ENCODE assay signal across 9 mouse cellular contexts in the genomic region with DNA sequence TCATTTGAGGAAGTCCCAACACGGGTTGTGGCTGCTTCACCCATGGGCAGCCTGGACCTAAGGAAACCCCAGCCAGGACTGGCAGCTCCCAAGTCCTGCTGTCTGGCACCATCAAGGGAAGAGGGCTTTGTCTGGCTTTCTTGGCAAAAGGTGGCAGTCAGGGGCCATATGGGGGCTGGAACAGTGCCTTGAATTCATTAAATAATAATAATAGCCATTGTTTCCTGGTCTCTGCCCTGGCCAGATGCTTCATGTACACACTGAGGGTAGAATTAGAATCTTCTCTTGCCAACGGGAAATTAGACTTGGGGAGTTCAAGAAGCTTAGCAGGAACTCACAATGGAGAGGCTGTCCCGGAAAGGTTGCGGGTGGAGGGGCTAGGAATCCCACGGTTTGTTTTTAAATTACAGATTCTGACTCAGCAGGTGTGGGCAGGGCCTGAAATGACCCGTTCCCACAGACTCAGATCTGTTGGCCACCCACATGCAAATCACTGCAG. TPM values are rescaled to one million over a fixed set of nuclear protein-coding genes. Genes with fewer than 3 reads are reported as not detected.
A peak's percentile ranks its signal among the peaks of the same experiment; 100 is the strongest.
DNase-seq lines count a peak whose midpoint lies in the region; ATAC-seq and TF ChIP-seq lines count a peak whose summit lies in the region.
"Had no signal": no experiment of that assay in that cellular context is flagged by ENCODE, and none has a peak within 500 bp of the region (broad histone marks: within the 10 kb centered on the region; RNA-seq: fewer than 3 reads in every experiment).

No protein-coding gene starts in this region.

- no peaks in the 10 kb centered on the region for H3K9me3 ChIP-seq in embryonic facial prominence, embryonic 14.5 days (ENCODE audit: control insufficient read depth, low read length)
- no peaks in the 10 kb centered on the region for H3K9me3 ChIP-seq in embryonic facial prominence, embryonic 10.5 days
- H3K9me3 ChIP-seq in hindbrain, embryonic 14.5 days (ENCODE audit: control insufficient read depth, low read length) = no peaks in the 10 kb centered on the region
- no peaks in the 10 kb centered on the region for H3K9me3 ChIP-seq in midbrain, embryonic 11.5 days (ENCODE audit: control insufficient read depth, low read length)

- H3K27ac ChIP-seq in embryonic facial prominence, embryonic 14.5 days (replicated peaks; ENCODE audit: low read depth, low read length) = peak overlapping the region; percentile 10; the same call in 1 of the 2 replicates
- no peak overlapping the region for H3K27ac ChIP-seq in embryonic facial prominence, embryonic 10.5 days (replicated peaks)
- H3K27ac ChIP-seq in hindbrain, embryonic 14.5 days = peak overlapping the region; percentile 43; the same call in 1 of the 2 replicates
- no peak overlapping the region for H3K27ac ChIP-seq in midbrain, embryonic 11.5 days (ENCODE audit: low read depth, low read length)

- DNase-seq in embryonic facial prominence, embryonic 14.5 days (ENCODE audit: low spot score) = peak; percentile 53
- no peak for DNase-seq in embryonic facial prominence, embryonic 10.5 days (ENCODE audit: low spot score)
- DNase-seq in brain, embryonic 14.5 days (ENCODE audit: low read depth) = peak; percentile 94
- peak; percentile 69 for DNase-seq in hindbrain, embryonic 14.5 days (ENCODE audit: low spot score)
- DNase-seq in midbrain, embryonic 11.5 days (ENCODE audit: low spot score, missing footprints) = peak; percentile 83
- no peak for DNase-seq in spleen, postnatal 14 days (ENCODE audit: low spot score in 2 of 2)
- no peak for DNase-seq in thymus, adult 18-20 months
- no peak for DNase-seq in spleen, adult 12 weeks (ENCODE audit: low spot score)
- DNase-seq: cerebellum, adult 11 months had no signal

- no peak overlapping the region for H3K9ac ChIP-seq in embryonic facial prominence, embryonic 14.5 days (ENCODE audit: low read depth, low read length)
- no peak overlapping the region for H3K9ac ChIP-seq in hindbrain, embryonic 14.5 days
- no peak overlapping the region for H3K9ac ChIP-seq in midbrain, embryonic 11.5 days (ENCODE audit: low read length)

- H3K4me3 ChIP-seq in embryonic facial prominence, embryonic 14.5 days (ENCODE audit: low read depth, low read length) = no peak overlapping the region
- H3K4me3 ChIP-seq in embryonic facial prominence, embryonic 10.5 days = no peak overlapping the region
- no peak overlapping the region for H3K4me3 ChIP-seq in hindbrain, embryonic 14.5 days (replicated peaks; ENCODE audit: low read length)
- H3K4me3 ChIP-seq in midbrain, embryonic 11.5 days (ENCODE audit: low read depth, low read length) = no peak overlapping the region

- WGBS in embryonic facial prominence, embryonic 14.5 days = 14% methylated on average over 6 of the region's 6 CpGs
- WGBS in embryonic facial prominence, embryonic 10.5 days = 17% methylated on average over 6 of the region's 6 CpGs
- 12% methylated on average over 6 of the region's 6 CpGs for WGBS in hindbrain, embryonic 14.5 days
- WGBS in midbrain, embryonic 11.5 days = 22% methylated on average over 6 of the region's 6 CpGs

- ATAC-seq in embryonic facial prominence, embryonic 14.5 days (ENCODE audit: low read depth) = peak; percentile 68; the same call in 1 of the 2 replicates
- peak; percentile 68; the same call in 1 of the 2 replicates for ATAC-seq in hindbrain, embryonic 14.5 days (ENCODE audit: low FRiP score)
- no peak for ATAC-seq in midbrain, embryonic 11.5 days (ENCODE audit: low FRiP score)

- H3K36me3 ChIP-seq in embryonic facial prominence, embryonic 14.5 days (ENCODE audit: control insufficient read depth, insufficient read depth, low read length) = no peaks in the 10 kb centered on the region
- no peaks in the 10 kb centered on the region for H3K36me3 ChIP-seq in embryonic facial prominence, embryonic 10.5 days (replicated peaks)
- H3K36me3 ChIP-seq in hindbrain, embryonic 14.5 days (replicated peaks; ENCODE audit: control insufficient read depth, insufficient read depth) = no peaks in the 10 kb centered on the region
- no peaks in the 10 kb centered on the region for H3K36me3 ChIP-seq in midbrain, embryonic 11.5 days (ENCODE audit: control insufficient read depth, insufficient read depth, low read length)

- H3K4me1 ChIP-seq in embryonic facial prominence, embryonic 14.5 days (ENCODE audit: control insufficient read depth, insufficient read depth, low read length) = no peaks in the 10 kb centered on the region
- peaks cover 6% of the 10 kb centered on the region; the same call in 1 of the 2 replicates for H3K4me1 ChIP-seq in embryonic facial prominence, embryonic 10.5 days
- H3K4me1 ChIP-seq in hindbrain, embryonic 14.5 days (replicated peaks; ENCODE audit: control insufficient read depth, insufficient read depth, low read length) = no peaks in the 10 kb centered on the region
- peaks cover 3% of the 10 kb centered on the region; the same call in 1 of the 2 replicates for H3K4me1 ChIP-seq in midbrain, embryonic 11.5 days (ENCODE audit: control insufficient read depth, insufficient read depth, low read length)

- no peak for TF ChIP-seq POLR2A in brain, embryonic 14.5 days (IDR thresholded peaks at IDR 0.05; ENCODE audit: borderline replicate concordance, extremely low read depth, insufficient read depth, insufficient read length, poor library complexity, severe bottlenecking)

- no peak overlapping the region for H3K4me2 ChIP-seq in embryonic facial prominence, embryonic 14.5 days (ENCODE audit: low read depth, low read length)
- H3K4me2 ChIP-seq in hindbrain, embryonic 14.5 days (replicated peaks) = no peak overlapping the region
- H3K4me2 ChIP-seq in midbrain, embryonic 11.5 days = no peak overlapping the region

- no peaks in the 10 kb centered on the region for H3K27me3 ChIP-seq in embryonic facial prominence, embryonic 14.5 days (replicated peaks; ENCODE audit: control insufficient read depth, insufficient read depth, low read length)
- H3K27me3 ChIP-seq in embryonic facial prominence, embryonic 10.5 days (replicated peaks; ENCODE audit: low read depth, poor library complexity, severe bottlenecking) = no peaks in the 10 kb centered on the region
- no peaks in the 10 kb centered on the region for H3K27me3 ChIP-seq in hindbrain, embryonic 14.5 days (ENCODE audit: control insufficient read depth, insufficient read depth, low read length)
- H3K27me3 ChIP-seq in midbrain, embryonic 11.5 days (ENCODE audit: control insufficient read depth, insufficient read depth, low read length) = no peaks in the 10 kb centered on the region

- no peak for TF ChIP-seq CTCF in brain, embryonic 14.5 days (IDR thresholded peaks at IDR 0.05; ENCODE audit: borderline replicate concordance, extremely low read depth, insufficient read depth, insufficient read length)

RNA-seq across cellular contexts. Expression of gene Ezr, which starts 53.3 kb away (rescaled TPM):
- polyA plus RNA-seq in embryonic facial prominence, embryonic 14.5 days (2014; fragmentation: Nextera tagmentation; extraction: Ambion mirVana) = 57.8 and 59.1 TPM in 2 replicates
- 51.6 and 55.0 TPM in 2 replicates for polyA plus RNA-seq in embryonic facial prominence, embryonic 10.5 days (2016; fragmentation: Nextera tagmentation; extraction: Ambion mirVana)
- polyA plus RNA-seq in brain, embryonic 14.5 days (2012; rRNA removed) = 42.8 and 44.5 TPM in 2 replicates
- 60.1 and 67.4 TPM in 2 replicates for polyA plus RNA-seq in hindbrain, embryonic 14.5 days (2014; fragmentation: Nextera tagmentation; extraction: Ambion mirVana)
- polyA plus RNA-seq in midbrain, embryonic 11.5 days (2014; fragmentation: Nextera tagmentation; extraction: Ambion mirVana) = 47.0 and 51.0 TPM in 2 replicates

Comparison
In these comparisons a context has a peak if more than half of its experiments do, and no peak if none do; other contexts are left out.
1. DNase-seq: peak in embryonic facial prominence, embryonic 14.5 days (single experiment), brain, embryonic 14.5 days (single experiment), hindbrain, embryonic 14.5 days (single experiment) and midbrain, embryonic 11.5 days (single experiment); none in embryonic facial prominence, embryonic 10.5 days (single experiment), spleen, postnatal 14 days (0 of 2), thymus, adult 18-20 months (0 of 2) and spleen, adult 12 weeks (single experiment).
2. H3K27ac ChIP-seq: peak in embryonic facial prominence, embryonic 14.5 days (single experiment) and hindbrain, embryonic 14.5 days (single experiment); none in embryonic facial prominence, embryonic 10.5 days (single experiment) and midbrain, embryonic 11.5 days (single experiment).